Mouse (Mus musculus) testis, adult 2 months (tissue): Measurements from ENCODE around the gene Nos1.

Experiments
- CTCF ChIP-seq: fragments of 200-500 bp; IDR thresholded peaks from 2 replicates; pipeline ENCODE4 v1.5.1; 2012; ENCODE audit warnings: low read depth, mild to moderate bottlenecking, inconsistent platforms, low read length, moderate library complexity; ENCODE audit not compliant: control insufficient read depth, insufficient read depth, insufficient replicate concordance
- POLR2A ChIP-seq: fragments of 200-500 bp; IDR thresholded peaks from 2 replicates; pipeline ENCODE4 v1.6.1; 2012; ENCODE audit warnings: low read depth, mild to moderate bottlenecking, inconsistent platforms, low read length, moderate library complexity; ENCODE audit not compliant: control insufficient read depth

GRCm38 (mm10) chr5:117890871-117891270, 110.0 kb downstream of the Nos1 start:
- no peak for TF ChIP-seq CTCF
- no peak for TF ChIP-seq POLR2A
